Mouse (Mus musculus) embryonic fibroblast, embryonic 13.5 days (primary cell): Measurements from ENCODE around the gene Mbd3.

Experiments
- CTCF ChIP-seq: IDR thresholded peaks from 2 replicates; pipeline ENCODE4 v1.5.1; 2011; ENCODE audit warnings: mild to moderate bottlenecking, control low read depth, low read length, moderate library complexity, borderline replicate concordance; ENCODE audit not compliant: insufficient read depth
- POLR2A ChIP-seq: IDR thresholded peaks from 2 replicates; pipeline ENCODE4 v1.6.1; 2011; ENCODE audit warnings: low read depth, mild to moderate bottlenecking, control low read depth, low read length, moderate library complexity

GRCm38 (mm10) chr10:80351896-80352295 is 47.5 kb downstream of the Mbd3 start:
- TF ChIP-seq CTCF = no peak
- no peak for TF ChIP-seq POLR2A
